Mouse (Mus musculus): Measurements from ENCODE around the gene Cyp2e1. TPM values are rescaled to one million over a fixed set of nuclear protein-coding genes. Genes with fewer than 3 reads are reported as not detected.

Cyp2e1 gene
- not detected in 2 replicates for polyA plus RNA-seq (2015; fragmentation: Nextera tagmentation; extraction: Ambion mirVana)

DNA sequence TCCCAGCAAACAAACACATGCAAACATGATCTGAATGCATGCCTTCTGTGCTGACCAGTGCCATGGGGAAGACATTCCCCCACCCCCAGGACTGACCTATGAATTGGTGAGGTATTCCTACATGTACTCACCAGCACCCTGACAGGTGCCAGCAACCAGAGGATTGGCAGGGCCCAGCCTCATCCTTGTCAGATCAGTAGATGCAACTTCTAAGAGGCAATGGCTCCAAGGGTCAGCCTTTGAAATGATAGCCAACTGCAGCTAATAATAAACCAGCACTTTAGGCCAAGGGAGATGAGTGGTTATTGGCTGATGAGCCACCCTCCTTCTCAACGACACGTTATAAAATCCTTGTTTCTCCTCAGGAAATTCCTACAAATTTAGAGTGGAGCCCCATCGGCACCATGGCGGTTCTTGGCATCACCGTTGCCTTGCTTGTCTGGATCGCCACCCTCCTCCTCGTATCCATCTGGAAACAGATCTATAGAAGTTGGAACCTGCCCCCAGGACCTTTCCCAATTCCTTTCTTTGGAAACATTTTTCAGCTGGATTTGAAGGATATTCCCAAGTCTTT is at the start of gene Cyp2e1:
Cyp2e1 (plus strand) TSS at position 293 of the 574 bp plus-strand sequence.
- Histone ChIP-seq H3K4me2 (no peak within 1 kb of the TSS), H3K9me3 (no peaks in the 10 kb centered on the region), H3K27ac (replicated peaks) (no peak within 1 kb of the TSS), H3K4me3 (no peak within 1 kb of the TSS), H3K4me1 (no peaks in the 10 kb centered on the region), H3K36me3 (no peaks in the 10 kb centered on the region), H3K9ac (no peak within 1 kb of the TSS), H3K27me3 (replicated peaks) (no peaks in the 10 kb centered on the region)
- ATAC-seq (ENCODE audit: extremely low read depth, insufficient number of reproducible peaks, low FRiP score, low TSS enrichment) = no peak
- 83% methylated on average over 7 of the region's 7 CpGs for WGBS

GRCm38 (mm10) chr7:140717155-140718055 is 46.1 kb upstream of the Cyp2e1 start:
- ATAC-seq (ENCODE audit: extremely low read depth, insufficient number of reproducible peaks, low FRiP score, low TSS enrichment) = no peak
- H3K4me2 ChIP-seq = no peak overlapping the region
- no peaks in the 10 kb centered on the region for H3K27me3 ChIP-seq (replicated peaks)
- H3K4me1 ChIP-seq = no peaks in the 10 kb centered on the region
- H3K36me3 ChIP-seq = no peaks in the 10 kb centered on the region
- no peak overlapping the region for H3K27ac ChIP-seq (replicated peaks)
- H3K9me3 ChIP-seq = no peaks in the 10 kb centered on the region
- H3K4me3 ChIP-seq = no peak overlapping the region
- no peak overlapping the region for H3K9ac ChIP-seq
- 71% methylated on average over 7 of the region's 7 CpGs for WGBS

GRCm38 (mm10) chr7:140721095-140721494 is 42.4 kb upstream of the Cyp2e1 start:
- H3K27ac ChIP-seq (replicated peaks) = no peak overlapping the region
- H3K4me3 ChIP-seq = no peak overlapping the region
- no peaks in the 10 kb centered on the region for H3K36me3 ChIP-seq
- no peak for ATAC-seq (ENCODE audit: extremely low read depth, insufficient number of reproducible peaks, low FRiP score, low TSS enrichment)
- H3K4me1 ChIP-seq = no peaks in the 10 kb centered on the region
- no peak overlapping the region for H3K4me2 ChIP-seq
- WGBS = 62% methylated on average over 6 of the region's 6 CpGs
- H3K9ac ChIP-seq = no peak overlapping the region
- no peaks in the 10 kb centered on the region for H3K27me3 ChIP-seq (replicated peaks)
- no peaks in the 10 kb centered on the region for H3K9me3 ChIP-seq

GRCm38 (mm10) chr7:140725558-140725957 is 38.0 kb upstream of the Cyp2e1 start:
- no peaks in the 10 kb centered on the region for H3K36me3 ChIP-seq
- H3K4me1 ChIP-seq = no peaks in the 10 kb centered on the region

DNA sequence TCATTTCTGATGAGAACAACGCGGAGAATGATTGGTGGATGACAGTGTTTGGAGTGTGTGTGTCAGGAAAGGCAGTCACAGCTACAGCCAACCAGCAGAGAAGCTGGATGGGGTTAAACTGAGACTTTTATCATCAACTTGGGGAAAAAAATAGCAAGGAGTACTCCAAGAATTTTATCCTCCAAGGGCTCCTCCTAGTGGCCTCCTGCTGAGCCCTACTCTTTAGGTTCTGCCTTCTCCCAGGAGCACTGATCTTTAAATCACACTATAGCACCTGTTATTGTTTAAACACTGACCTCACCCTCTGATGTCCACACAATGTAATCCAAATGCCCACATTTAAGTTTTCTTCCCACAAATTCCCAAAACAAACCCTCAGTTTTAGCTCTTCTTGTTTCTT is 30.4 kb upstream of the Cyp2e1 start:
- H3K36me3 ChIP-seq = no peaks in the 10 kb centered on the region
- no peak for ATAC-seq (ENCODE audit: extremely low read depth, insufficient number of reproducible peaks, low FRiP score, low TSS enrichment)
- no peak overlapping the region for H3K4me3 ChIP-seq
- 50% methylated on average over 2 of the region's 2 CpGs for WGBS
- H3K9me3 ChIP-seq = peaks cover 2% of the 10 kb centered on the region; the same call in 1 of the 2 replicates
- no peak overlapping the region for H3K9ac ChIP-seq
- no peaks in the 10 kb centered on the region for H3K4me1 ChIP-seq
- no peak overlapping the region for H3K4me2 ChIP-seq
- no peak overlapping the region for H3K27ac ChIP-seq (replicated peaks)
- H3K27me3 ChIP-seq (replicated peaks) = no peaks in the 10 kb centered on the region

More at GRCm38 (mm10) chr7:140725558-140725957, 38.0 kb upstream of the Cyp2e1 start:
- no peak overlapping the region for H3K4me2 ChIP-seq
- no peak overlapping the region for H3K27ac ChIP-seq (replicated peaks)
- peaks cover 14% of the 10 kb centered on the region for H3K9me3 ChIP-seq
- H3K27me3 ChIP-seq (replicated peaks) = no peaks in the 10 kb centered on the region
- no peak overlapping the region for H3K9ac ChIP-seq
- no peak overlapping the region for H3K4me3 ChIP-seq
- no peak for ATAC-seq (ENCODE audit: extremely low read depth, insufficient number of reproducible peaks, low FRiP score, low TSS enrichment)

GRCm38 (mm10) chr7:140747402-140747801 is 16.1 kb upstream of the Cyp2e1 start:
- no peak overlapping the region for H3K27ac ChIP-seq (replicated peaks)
- WGBS = 73% methylated on average over 3 of the region's 3 CpGs
- H3K4me2 ChIP-seq = no peak overlapping the region
- ATAC-seq (ENCODE audit: extremely low read depth, insufficient number of reproducible peaks, low FRiP score, low TSS enrichment) = no peak
- no peaks in the 10 kb centered on the region for H3K9me3 ChIP-seq
- no peaks in the 10 kb centered on the region for H3K36me3 ChIP-seq
- no peaks in the 10 kb centered on the region for H3K27me3 ChIP-seq (replicated peaks)
- no peak overlapping the region for H3K9ac ChIP-seq
- no peak overlapping the region for H3K4me3 ChIP-seq
- no peaks in the 10 kb centered on the region for H3K4me1 ChIP-seq

GRCm38 (mm10) chr7:140748116-140748826 is 15.3 kb upstream of the Cyp2e1 start:
- Histone ChIP-seq H3K9ac (no peak overlapping the region), H3K9me3 (no peaks in the 10 kb centered on the region), H3K27me3 (replicated peaks) (no peaks in the 10 kb centered on the region), H3K27ac (replicated peaks) (no peak overlapping the region), H3K4me2 (no peak overlapping the region), H3K4me1 (no peaks in the 10 kb centered on the region), H3K36me3 (no peaks in the 10 kb centered on the region), H3K4me3 (no peak overlapping the region)
- WGBS = 57% methylated on average over 6 of the region's 6 CpGs
- ATAC-seq (ENCODE audit: extremely low read depth, insufficient number of reproducible peaks, low FRiP score, low TSS enrichment) = no peak

DNA sequence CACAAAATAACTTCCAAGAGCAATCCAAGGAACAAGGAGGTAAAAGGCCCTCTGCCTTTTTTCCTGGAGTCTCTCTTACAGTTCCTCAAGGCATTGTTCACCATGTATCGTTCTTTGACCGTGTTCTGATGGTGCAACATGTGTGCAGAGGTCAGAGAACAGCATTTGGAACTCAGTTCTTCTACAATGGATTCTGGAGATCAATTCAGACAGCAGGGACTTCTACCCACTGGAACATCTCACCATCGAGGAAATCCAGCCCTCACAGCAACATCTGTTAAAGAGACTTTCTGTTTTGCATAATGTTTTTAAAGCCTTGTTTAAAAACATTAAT is 14.7 kb upstream of the Cyp2e1 start:
- Histone ChIP-seq H3K36me3 (no peaks in the 10 kb centered on the region), H3K4me3 (no peak overlapping the region), H3K27ac (replicated peaks) (no peak overlapping the region), H3K27me3 (replicated peaks) (no peaks in the 10 kb centered on the region), H3K4me2 (no peak overlapping the region), H3K4me1 (no peaks in the 10 kb centered on the region), H3K9me3 (0 out of 2 replicates have a peak, but pooled peaks cover under 1% of the 10 kb centered on the region), H3K9ac (no peak overlapping the region)
- ATAC-seq (ENCODE audit: extremely low read depth, insufficient number of reproducible peaks, low FRiP score, low TSS enrichment) = no peak
- WGBS = 71% methylated on average over 3 of the region's 3 CpGs

DNA sequence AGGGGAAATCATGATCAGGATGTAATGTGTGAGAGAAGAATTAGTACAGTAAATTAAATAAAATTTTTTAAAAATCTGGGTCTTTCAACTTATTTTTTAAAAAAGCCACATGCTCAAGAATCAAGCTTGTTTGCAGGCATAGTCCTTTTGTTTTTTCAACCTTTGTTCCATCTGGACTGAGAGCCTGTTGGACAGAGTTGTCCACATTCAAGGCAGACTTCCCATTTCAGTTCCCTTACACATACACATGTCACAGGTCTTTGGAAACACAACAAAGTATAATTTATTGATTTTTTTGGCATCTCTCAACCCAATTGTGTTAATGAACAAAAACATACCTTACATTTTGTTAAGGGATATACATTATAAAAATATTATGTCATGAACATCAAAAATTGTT is 9.0 kb upstream of the Cyp2e1 start:
- Histone ChIP-seq H3K4me3 (no peak overlapping the region), H3K27me3 (replicated peaks) (no peaks in the 10 kb centered on the region)
- no peak for ATAC-seq (ENCODE audit: extremely low read depth, insufficient number of reproducible peaks, low FRiP score, low TSS enrichment)

DNA sequence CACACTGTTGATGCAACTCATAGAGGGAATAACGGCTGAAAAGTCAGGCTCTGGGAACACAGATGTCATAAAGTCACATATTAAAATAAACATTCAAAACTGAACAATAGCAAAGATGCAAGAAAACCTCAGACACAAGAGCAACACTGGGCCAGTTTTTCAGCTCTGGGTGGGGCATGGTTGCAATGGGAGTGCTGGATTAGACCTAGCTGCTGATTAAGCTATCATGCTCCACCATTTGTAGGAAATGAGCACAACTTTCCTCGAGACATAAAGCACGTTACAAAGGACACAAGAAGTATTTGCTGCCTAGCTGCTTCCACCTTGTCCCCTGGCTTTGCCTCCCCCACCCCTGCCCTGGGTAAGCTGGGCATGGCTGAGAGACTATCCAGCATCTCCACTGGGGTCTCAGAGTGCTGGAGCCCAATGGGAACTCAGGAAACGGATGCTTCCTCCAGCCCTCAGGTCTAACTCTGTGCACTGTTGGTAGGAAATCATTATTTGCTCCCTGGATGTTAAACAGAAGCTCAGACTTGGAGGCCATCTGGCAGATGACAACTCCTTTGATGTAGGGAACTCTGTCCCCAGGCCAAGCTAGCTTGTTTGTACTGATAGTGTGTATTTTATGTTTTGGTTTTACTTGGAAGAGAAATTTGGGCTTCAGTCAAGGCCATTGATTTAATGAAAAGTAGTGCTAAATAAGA is 7.2 kb upstream of the Cyp2e1 start:
- no peak for ATAC-seq (ENCODE audit: extremely low read depth, insufficient number of reproducible peaks, low FRiP score, low TSS enrichment)
- H3K27me3 ChIP-seq (replicated peaks) = no peaks in the 10 kb centered on the region
- peaks cover 6% of the 10 kb centered on the region; the same call in 1 of the 2 replicates for H3K9me3 ChIP-seq
- H3K36me3 ChIP-seq = no peaks in the 10 kb centered on the region
- H3K9ac ChIP-seq = no peak overlapping the region
- H3K27ac ChIP-seq (replicated peaks) = no peak overlapping the region
- no peaks in the 10 kb centered on the region for H3K4me1 ChIP-seq
- H3K4me3 ChIP-seq = no peak overlapping the region
- H3K4me2 ChIP-seq = no peak overlapping the region
- WGBS = 57% methylated on average over 4 of the region's 4 CpGs

More for the DNA sequence above, 9.0 kb upstream of the Cyp2e1 start:
- H3K27ac ChIP-seq (replicated peaks) = no peak overlapping the region
- H3K36me3 ChIP-seq = no peaks in the 10 kb centered on the region
- H3K9ac ChIP-seq = no peak overlapping the region
- no peak overlapping the region for H3K4me2 ChIP-seq
- H3K9me3 ChIP-seq = peaks cover 6% of the 10 kb centered on the region; the same call in 1 of the 2 replicates
- no peaks in the 10 kb centered on the region for H3K4me1 ChIP-seq

DNA sequence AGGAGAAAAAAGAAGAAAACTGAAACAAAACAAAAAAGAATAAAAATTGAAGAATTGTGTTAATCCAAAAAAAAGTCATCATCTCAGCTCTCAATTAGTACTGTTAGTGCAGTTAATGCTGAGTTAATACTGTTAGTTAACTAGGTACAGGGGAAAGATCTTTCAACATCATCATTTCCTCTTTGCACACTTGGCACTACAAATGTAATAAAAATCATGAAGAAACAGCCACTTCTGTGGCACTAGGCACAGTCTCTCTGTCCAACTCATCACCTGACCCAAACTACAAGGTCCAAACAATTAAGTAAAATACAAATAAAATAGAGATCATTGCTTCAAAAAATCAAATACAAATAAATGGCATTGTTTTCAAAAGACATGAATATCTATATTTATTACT is 2.9 kb upstream of the Cyp2e1 start:
- H3K4me1 ChIP-seq = no peaks in the 10 kb centered on the region
- H3K27ac ChIP-seq (replicated peaks) = no peak overlapping the region
- no peak overlapping the region for H3K9ac ChIP-seq
- H3K4me2 ChIP-seq = no peak overlapping the region
- ATAC-seq (ENCODE audit: extremely low read depth, insufficient number of reproducible peaks, low FRiP score, low TSS enrichment) = no peak
- H3K36me3 ChIP-seq = no peaks in the 10 kb centered on the region
- H3K27me3 ChIP-seq (replicated peaks) = no peaks in the 10 kb centered on the region
- no peak overlapping the region for H3K4me3 ChIP-seq
- no peaks in the 10 kb centered on the region for H3K9me3 ChIP-seq

All from heart, embryonic 13.5 days (tissue).